Mouse (Mus musculus): ENCODE measurements around the gene Cnksr3. TPM values are rescaled to one million over a fixed set of nuclear protein-coding genes. Genes with fewer than 3 reads are reported as not detected.

Cnksr3 gene
- total and polyA plus RNA-seq, 3 experiments, result not detected

- no peak for DNase-seq (ENCODE audit: low spot score)
- TF ChIP-seq CTCF (IDR thresholded peaks at IDR 0.05; ENCODE audit: low read depth, low read length), result no peak
- no peaks in the 10 kb centered on the region for H3K4me1 ChIP-seq (ENCODE audit: insufficient read depth, low read depth, low read length)
- no peaks in the 10 kb centered on the region for H3K9me3 ChIP-seq (replicated peaks)
- H3K4me3 ChIP-seq (ENCODE audit: low read depth, low read length), result no peak overlapping the region
- no peaks in the 10 kb centered on the region for H3K27me3 ChIP-seq (ENCODE audit: insufficient read depth, low read length)
- ATAC-seq (ENCODE audit: extremely low read depth, insufficient number of reproducible peaks, low FRiP score, poor library complexity, severe bottlenecking), result no peak
- no peaks in the 10 kb centered on the region for H3K36me3 ChIP-seq (replicated peaks)
These were observed 5.6 kb upstream of the Cnksr3 start for GRCm38 (mm10) chr10:7217551-7218127.

DNA sequence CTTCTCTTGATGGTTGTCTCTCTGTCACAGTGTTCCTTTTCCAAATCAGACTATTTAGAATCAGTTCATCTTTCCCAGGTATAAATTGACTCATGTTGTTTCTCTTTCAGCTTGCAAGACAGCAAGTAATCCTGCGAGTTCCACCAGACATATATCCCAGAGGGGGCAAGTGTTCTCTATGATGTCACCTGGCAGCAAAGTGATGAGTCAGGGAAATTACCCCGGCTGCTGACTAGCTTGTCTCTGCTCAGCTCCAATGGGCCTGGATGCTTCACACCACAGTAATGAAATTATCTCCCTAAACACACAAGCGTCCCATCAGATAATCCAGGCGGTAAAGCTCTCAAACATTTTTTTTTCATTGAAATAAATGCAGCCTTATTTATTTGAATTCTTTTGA lies 2.7 kb upstream of the Cnksr3 start:
- no peaks in the 10 kb centered on the region for H3K27me3 ChIP-seq (ENCODE audit: insufficient read depth, low read length)
- H3K36me3 ChIP-seq (replicated peaks), result no peaks in the 10 kb centered on the region
- DNase-seq (ENCODE audit: low spot score) (no peak), ATAC-seq (ENCODE audit: extremely low read depth, insufficient number of reproducible peaks, low FRiP score, poor library complexity, severe bottlenecking) (no peak)
- no peak for TF ChIP-seq CTCF (IDR thresholded peaks at IDR 0.05; ENCODE audit: low read depth, low read length)
- TF ChIP-seq GATA1 (IDR thresholded peaks at IDR 0.05; ENCODE audit: borderline replicate concordance, low read length), result no peak
- TF ChIP-seq GATA2 (IDR thresholded peaks at IDR 0.05; ENCODE audit: borderline replicate concordance, low read depth, low read length), result no peak
- H3K4me3 ChIP-seq (ENCODE audit: low read depth, low read length), result no peak overlapping the region
- H3K4me1 ChIP-seq (ENCODE audit: insufficient read depth, low read depth, low read length), result no peaks in the 10 kb centered on the region
- H3K9me3 ChIP-seq (replicated peaks), result no peaks in the 10 kb centered on the region

DNA sequence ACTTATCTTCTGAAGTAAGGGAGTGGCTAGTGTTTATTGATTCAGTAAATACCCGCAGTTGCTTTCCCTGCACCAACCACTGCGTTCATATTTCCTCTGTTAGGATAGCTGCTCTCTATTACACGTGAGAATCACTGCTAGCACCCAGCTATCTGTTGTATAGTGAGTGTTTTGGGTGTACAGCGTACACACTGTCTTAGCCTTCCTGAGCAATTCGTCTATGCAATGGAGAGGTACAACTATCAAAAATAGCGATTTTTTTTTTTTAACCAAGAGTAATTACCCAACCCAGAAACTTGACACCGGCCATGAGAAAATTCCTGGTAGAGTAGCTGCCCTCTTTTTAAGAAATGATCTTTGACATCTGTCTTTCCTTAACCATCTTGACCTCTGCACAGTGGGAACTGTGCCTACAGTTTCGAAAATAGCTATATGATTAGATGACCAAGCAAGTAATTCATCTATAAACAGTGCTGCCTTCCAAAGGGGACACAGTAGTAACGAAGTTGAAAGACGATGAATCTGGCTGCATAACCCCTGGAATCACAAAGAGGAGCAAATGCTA lies 1.1 kb upstream of the Cnksr3 start:
- no peak for ATAC-seq (ENCODE audit: extremely low read depth, insufficient number of reproducible peaks, low FRiP score, poor library complexity, severe bottlenecking)

DNA sequence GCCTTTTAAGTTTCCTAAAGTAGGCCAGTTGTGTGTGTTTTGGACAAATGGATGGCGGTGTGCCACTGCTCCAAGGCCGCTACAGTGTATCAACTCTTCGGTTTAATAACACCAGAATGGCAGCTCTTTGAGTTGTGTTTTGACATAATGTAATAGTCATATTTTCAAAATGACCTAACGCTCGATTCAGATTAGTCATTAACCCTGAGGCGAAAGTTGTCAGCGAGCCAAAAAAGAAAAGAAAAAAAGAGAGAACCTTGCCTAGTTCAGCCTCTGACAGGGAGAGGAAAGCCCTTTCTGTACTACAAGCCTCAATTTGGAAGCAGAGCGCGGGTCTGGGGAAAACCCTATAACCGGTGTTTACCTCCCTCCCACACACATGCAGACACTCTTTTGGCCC lies 500 bp upstream of the Cnksr3 start:
- no peaks in the 10 kb centered on the region for H3K9me3 ChIP-seq (replicated peaks)
- no peaks in the 10 kb centered on the region for H3K27me3 ChIP-seq (ENCODE audit: insufficient read depth, low read length)
- DNase-seq (ENCODE audit: low spot score) (no peak), ATAC-seq (ENCODE audit: extremely low read depth, insufficient number of reproducible peaks, low FRiP score, poor library complexity, severe bottlenecking) (no peak)
- no peak for TF ChIP-seq POLR2AphosphoS5 (IDR thresholded peaks at IDR 0.05; ENCODE audit: insufficient replicate concordance, low read depth, low read length)
- TF ChIP-seq CTCF (IDR thresholded peaks at IDR 0.05; ENCODE audit: low read depth, low read length), result no peak
- no peak for TF ChIP-seq GATA1 (IDR thresholded peaks at IDR 0.05; ENCODE audit: borderline replicate concordance, low read length)
- TF ChIP-seq GATA2 (IDR thresholded peaks at IDR 0.05; ENCODE audit: borderline replicate concordance, low read depth, low read length), result no peak
- no peak for TF ChIP-seq TAL1 (conservative IDR thresholded peaks at IDR 0.05; ENCODE audit: low read depth, low read length)
- no peaks in the 10 kb centered on the region for H3K36me3 ChIP-seq (replicated peaks)
- H3K4me3 ChIP-seq (ENCODE audit: low read depth, low read length), result no peak overlapping the region
- no peaks in the 10 kb centered on the region for H3K4me1 ChIP-seq (ENCODE audit: insufficient read depth, low read depth, low read length)

More for the DNA sequence above, 1.1 kb upstream of the Cnksr3 start:
- Histone ChIP-seq H3K4me3 (ENCODE audit: low read depth, low read length) (no peak overlapping the region), H3K4me1 (ENCODE audit: insufficient read depth, low read depth, low read length) (no peaks in the 10 kb centered on the region), H3K9me3 (replicated peaks) (no peaks in the 10 kb centered on the region), H3K36me3 (replicated peaks) (no peaks in the 10 kb centered on the region), H3K27me3 (ENCODE audit: insufficient read depth, low read length) (no peaks in the 10 kb centered on the region)
- TF ChIP-seq POLR2AphosphoS5 (IDR thresholded peaks at IDR 0.05; ENCODE audit: insufficient replicate concordance, low read depth, low read length) (no peak), CTCF (IDR thresholded peaks at IDR 0.05; ENCODE audit: low read depth, low read length) (no peak), TAL1 (conservative IDR thresholded peaks at IDR 0.05; ENCODE audit: low read depth, low read length) (no peak), GATA1 (IDR thresholded peaks at IDR 0.05; ENCODE audit: borderline replicate concordance, low read length) (no peak), GATA2 (IDR thresholded peaks at IDR 0.05; ENCODE audit: borderline replicate concordance, low read depth, low read length) (no peak)
- DNase-seq (ENCODE audit: low spot score), result no peak

DNA sequence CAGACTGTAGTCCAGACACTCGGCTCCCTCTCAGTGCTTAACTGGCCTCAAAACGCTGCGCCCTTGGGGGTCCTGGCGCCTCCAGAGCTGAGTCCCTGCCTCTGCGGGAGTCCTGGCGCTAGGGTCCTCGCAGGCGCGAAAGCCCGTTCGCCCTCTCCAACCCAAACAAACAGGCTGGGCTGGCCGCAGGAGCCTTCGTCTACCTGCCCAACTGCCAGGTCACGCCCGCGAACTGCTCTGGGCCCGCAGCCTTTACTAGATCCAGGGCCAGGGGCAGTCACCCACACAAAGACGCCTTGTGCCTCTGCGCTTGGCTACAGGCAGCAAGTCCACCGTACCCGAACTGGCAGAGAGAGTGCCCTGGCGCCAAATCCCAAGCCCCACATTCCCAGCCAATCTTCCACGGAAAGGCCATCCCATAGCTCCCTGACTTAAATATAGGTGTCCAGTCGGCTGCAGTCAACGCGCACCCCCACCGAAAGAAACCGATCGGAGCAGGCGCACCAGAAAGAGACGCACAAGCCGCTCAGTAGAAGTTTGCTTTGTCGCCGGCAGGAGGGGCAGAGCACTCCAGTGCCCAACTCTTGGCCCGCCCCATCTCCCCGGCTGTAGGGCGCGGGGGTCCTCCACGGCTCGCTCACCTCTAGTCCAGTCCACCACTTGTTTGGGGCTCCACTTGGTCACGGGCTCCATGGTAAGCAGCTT lies 894 bp downstream of the Cnksr3 start:
- Histone ChIP-seq H3K4me3 (ENCODE audit: low read depth, low read length) (no peak overlapping the region), H3K4me1 (ENCODE audit: insufficient read depth, low read depth, low read length) (no peaks in the 10 kb centered on the region), H3K9me3 (replicated peaks) (no peaks in the 10 kb centered on the region), H3K36me3 (replicated peaks) (no peaks in the 10 kb centered on the region), H3K27me3 (ENCODE audit: insufficient read depth, low read length) (no peaks in the 10 kb centered on the region)
- TF ChIP-seq GATA2 (IDR thresholded peaks at IDR 0.05; ENCODE audit: borderline replicate concordance, low read depth, low read length), result no peak
- no peak for TF ChIP-seq GATA1 (IDR thresholded peaks at IDR 0.05; ENCODE audit: borderline replicate concordance, low read length)
- TF ChIP-seq TAL1 (conservative IDR thresholded peaks at IDR 0.05; ENCODE audit: low read depth, low read length), result no peak
- no peak for TF ChIP-seq POLR2AphosphoS5 (IDR thresholded peaks at IDR 0.05; ENCODE audit: insufficient replicate concordance, low read depth, low read length)
- no peak for TF ChIP-seq CTCF (IDR thresholded peaks at IDR 0.05; ENCODE audit: low read depth, low read length)
- DNase-seq (ENCODE audit: low spot score), result no peak
- no peak for ATAC-seq (ENCODE audit: extremely low read depth, insufficient number of reproducible peaks, low FRiP score, poor library complexity, severe bottlenecking)

GRCm38 (mm10) chr10:7209691-7210455 lies 2.2 kb downstream of the Cnksr3 start:
- TF ChIP-seq POLR2AphosphoS5 (IDR thresholded peaks at IDR 0.05; ENCODE audit: insufficient replicate concordance, low read depth, low read length) (no peak), GATA2 (IDR thresholded peaks at IDR 0.05; ENCODE audit: borderline replicate concordance, low read depth, low read length) (no peak), TAL1 (conservative IDR thresholded peaks at IDR 0.05; ENCODE audit: low read depth, low read length) (no peak), GATA1 (IDR thresholded peaks at IDR 0.05; ENCODE audit: borderline replicate concordance, low read length) (no peak), CTCF (IDR thresholded peaks at IDR 0.05; ENCODE audit: low read depth, low read length) (no peak)
- DNase-seq (ENCODE audit: low spot score) (no peak), ATAC-seq (ENCODE audit: extremely low read depth, insufficient number of reproducible peaks, low FRiP score, poor library complexity, severe bottlenecking) (no peak)
- Histone ChIP-seq H3K36me3 (replicated peaks) (no peaks in the 10 kb centered on the region), H3K4me3 (ENCODE audit: low read depth, low read length) (no peak overlapping the region), H3K4me1 (ENCODE audit: insufficient read depth, low read depth, low read length) (no peaks in the 10 kb centered on the region), H3K9me3 (replicated peaks) (no peaks in the 10 kb centered on the region), H3K27me3 (ENCODE audit: insufficient read depth, low read length) (no peaks in the 10 kb centered on the region)

Measured in G1E (cell line).